Mouse (Mus musculus) heart, adult 2 months (tissue): ENCODE measurements around the gene Dok1. TPM values are rescaled to one million over a fixed set of nuclear protein-coding genes. Genes with fewer than 3 reads are reported as not detected.

ENCODE experiments used
- DNase-seq, 2 experiments: peaks; one replicate each; pipeline ENCODE4 v3.0.0; 2021
- H3K27ac ChIP-seq: fragments of 200-600 bp; 2 replicates; pipeline ENCODE4 v1.8.1; 2022
- H3K27me3 ChIP-seq: fragments of 200-500 bp; 2 replicates; pipeline ENCODE4 v1.6.1; 2012; ENCODE audit warnings: mild to moderate bottlenecking, low read length, inconsistent platforms, mixed read lengths; ENCODE audit not compliant: control insufficient read depth, insufficient read depth
- H3K36me3 ChIP-seq: fragments of 200-500 bp; 2 replicates; pipeline ENCODE4 v1.6.1; 2012; ENCODE audit warnings: low read length, inconsistent platforms; ENCODE audit not compliant: control insufficient read depth, insufficient read depth
- H3K4me1 ChIP-seq: fragments of 200-500 bp; 2 replicates; pipeline ENCODE4 v1.6.1; 2011; ENCODE audit warnings: low read length; ENCODE audit not compliant: control insufficient read depth, insufficient read depth
- H3K4me3 ChIP-seq: fragments of 200-600 bp; 2 replicates; pipeline ENCODE4 v1.8.1; 2022
- H3K79me2 ChIP-seq: fragments of 200-500 bp; replicated peaks from 2 replicates; pipeline ENCODE4 v1.6.1; 2012; ENCODE audit warnings: mild to moderate bottlenecking, inconsistent platforms, low read length, moderate library complexity, mixed read lengths; ENCODE audit not compliant: control insufficient read depth, insufficient read depth
- H3K9ac ChIP-seq: fragments of 200-500 bp; 2 replicates; pipeline ENCODE4 v1.6.1; 2012; ENCODE audit warnings: low read depth, mild to moderate bottlenecking, control low read depth, inconsistent platforms, low read length, mixed read lengths
- CTCF ChIP-seq: fragments of 200-600 bp; IDR thresholded peaks from 2 replicates; pipeline ENCODE4 v1.8.1; 2022; ENCODE audit warnings: antibody characterized with exemption, mild to moderate bottlenecking, moderate library complexity
- EP300 ChIP-seq: fragments of 200-500 bp; IDR thresholded peaks from 2 replicates; pipeline ENCODE4 v1.6.1; 2011; ENCODE audit warnings: low read depth, low read length, control low read depth; ENCODE audit not compliant: insufficient read depth
- POLR2A ChIP-seq: fragments of 200-500 bp; IDR thresholded peaks from 2 replicates; pipeline ENCODE4 v1.6.1; 2011; ENCODE audit warnings: mild to moderate bottlenecking, low read depth, low read length, control low read depth; ENCODE audit not compliant: insufficient read depth
- whole genome bisulfite sequencing: fragments of 180-500 bp; shearing (Covaris S2); methylation state at CpG from one replicate; pipeline ENCODE4 v1.1.7; 2018; 5-methylcytosine and 5-hydroxymethylcytosine counted together
- intact Hi-C: fragments of 180-260 bp; cut with DNase I; formaldehyde crosslinking; loops from one replicate; pipeline ENCODE4 v1.15.1; 2025
- polyA plus RNA-seq: library from polyadenylated mRNA; depleted of rRNA; stranded (reverse); fragments of >200 nt; gene quantifications from 2 replicates; pipeline ENCODE4 v1.2.3, GENCODE M21; 2012
- total RNA-seq, 2 experiments: library from RNA; stranded (reverse); gene quantifications; 2 replicates each; pipeline ENCODE4 v1.2.3; 2021

Gene Dok1
- total and polyA plus RNA-seq, 3 experiments = 2.6 to 3.4 (median 2.6) TPM

- no peaks in the 10 kb centered on the region for H3K36me3 ChIP-seq
- H3K4me3 ChIP-seq = no peak overlapping the region
- H3K27ac ChIP-seq = no peak overlapping the region
- TF ChIP-seq CTCF (no peak), POLR2A (no peak), EP300 (no peak)
- intact Hi-C loops = no loop called here
- no peak overlapping the region for H3K9ac ChIP-seq
- WGBS = 4% methylated on average over 24 of the region's 24 CpGs
- H3K79me2 ChIP-seq = no peaks in the 10 kb centered on the region
- peak in 1 of 2 experiments; percentile 39 for DNase-seq
- no peaks in the 10 kb centered on the region for H3K4me1 ChIP-seq
- H3K27me3 ChIP-seq = peaks cover 38% of the 10 kb centered on the region
Observed at GRCm38 (mm10) chr6:83071220-83071619, 37.9 kb upstream of the Dok1 start.

GRCm38 (mm10) chr6:83070311-83071219 lies 37.3 kb upstream of the Dok1 start:
- Histone ChIP-seq H3K27me3 (peaks cover 40% of the 10 kb centered on the region), H3K79me2 (no peaks in the 10 kb centered on the region), H3K4me3 (no peak overlapping the region), H3K9ac (no peak overlapping the region), H3K27ac (no peak overlapping the region), H3K36me3 (no peaks in the 10 kb centered on the region), H3K4me1 (no peaks in the 10 kb centered on the region)
- intact Hi-C loops = no loop called here
- TF ChIP-seq EP300 (no peak), POLR2A (no peak), CTCF (no peak)
- 2% methylated on average over 56 of the region's 58 CpGs for WGBS
- DNase-seq = peak; percentile 45 to 67

- intact Hi-C loops = no loop called here
- Histone ChIP-seq H3K4me1 (no peaks in the 10 kb centered on the region), H3K27me3 (peaks cover 40% of the 10 kb centered on the region), H3K79me2 (no peaks in the 10 kb centered on the region), H3K27ac (no peak within 1 kb of the TSS), H3K9ac (no peak within 1 kb of the TSS), H3K36me3 (no peaks in the 10 kb centered on the region), H3K4me3 (no peak within 1 kb of the TSS)
- no peak for DNase-seq
- 0% methylated on average over 3 of the region's 10 CpGs for WGBS
- TF ChIP-seq EP300 = no peak
Observed at GRCm38 (mm10) chr6:83070247-83070310, 36.8 kb upstream of the Dok1 start, which contains the start of gene Tlx2. Gene Tlx2 (minus strand): TSS chr6:83070293.

- Histone ChIP-seq H3K27me3 (peaks cover 42% of the 10 kb centered on the region), H3K36me3 (no peaks in the 10 kb centered on the region), H3K4me3 (no peak overlapping the region), H3K27ac (no peak overlapping the region), H3K4me1 (no peaks in the 10 kb centered on the region), H3K9ac (no peak overlapping the region), H3K79me2 (no peaks in the 10 kb centered on the region)
- DNase-seq = peak in 1 of 2 experiments; percentile 44
- TF ChIP-seq CTCF (no peak), EP300 (no peak), POLR2A (no peak)
- WGBS = 2% methylated on average over 69 of the region's 69 CpGs
- intact Hi-C loops = no loop called here
Observed at GRCm38 (mm10) chr6:83069488-83070246, 36.4 kb upstream of the Dok1 start.

- H3K27ac ChIP-seq = no peak overlapping the region
- H3K36me3 ChIP-seq = no peaks in the 10 kb centered on the region
- H3K79me2 ChIP-seq = no peaks in the 10 kb centered on the region
- no peak for DNase-seq
- H3K27me3 ChIP-seq = peaks cover 45% of the 10 kb centered on the region
- H3K4me3 ChIP-seq = peak overlapping the region; percentile 14; the same call in 1 of the 2 replicates
- H3K4me1 ChIP-seq = no peaks in the 10 kb centered on the region
- TF ChIP-seq EP300 = no peak
- no peak for TF ChIP-seq CTCF
- TF ChIP-seq POLR2A = no peak
- WGBS = 3% methylated on average over 80 of the region's 81 CpGs
- intact Hi-C loops = no loop called here
- peak overlapping the region; percentile 36; the same call in 1 of the 2 replicates for H3K9ac ChIP-seq
Observed at GRCm38 (mm10) chr6:83068706-83069487, 35.6 kb upstream of the Dok1 start.

GRCm38 (mm10) chr6:83068221-83068620 lies 35.0 kb upstream of the Dok1 start:
- H3K27ac ChIP-seq = no peak overlapping the region
- H3K4me1 ChIP-seq = no peaks in the 10 kb centered on the region
- 27% methylated on average over 8 of the region's 8 CpGs for WGBS
- no peak overlapping the region for H3K9ac ChIP-seq
- no peak for TF ChIP-seq CTCF
- no peak for TF ChIP-seq POLR2A
- TF ChIP-seq EP300 = no peak
- H3K4me3 ChIP-seq = no peak overlapping the region
- H3K36me3 ChIP-seq = no peaks in the 10 kb centered on the region
- peaks cover 45% of the 10 kb centered on the region for H3K27me3 ChIP-seq
- no peak for DNase-seq
- intact Hi-C loops = no loop called here
- no peaks in the 10 kb centered on the region for H3K79me2 ChIP-seq
